Mouse (Mus musculus): ENCODE data around the gene Efhd2.

- TF ChIP-seq EP300 (IDR thresholded peaks at IDR 0.05; ENCODE audit: low read depth) (no peak), CTCF (IDR thresholded peaks at IDR 0.05; ENCODE audit: low read depth) (no peak)
Measured at GRCm38 (mm10) chr4:141923961-141924360, 49.2 kb upstream of the Efhd2 start.

All from liver, postnatal 0 days (tissue).